Mouse (Mus musculus) gastrocnemius, adult 18-20 months (tissue): Measurements from ENCODE around the gene C1qa. TPM values are rescaled to one million over a fixed set of nuclear protein-coding genes. Genes with fewer than 3 reads are reported as not detected.

ENCODE experiments used
- DNase-seq: peaks from one replicate; pipeline ENCODE4 v3.0.0; 2021; ENCODE audit warnings: low spot score
- total RNA-seq, 2 experiments: library from RNA; stranded (reverse); gene quantifications; 2 replicates each; pipeline ENCODE4 v1.2.3; 2021

Gene C1qa
- total RNA-seq, 2 experiments from 2014 or later = 8.7 to 15.2 TPM

- DNase-seq = no peak
These were observed 35.1 kb downstream of the C1qa start for GRCm38 (mm10) chr4:136863517-136863916.

- no peak for DNase-seq
These were observed 36.2 kb downstream of the C1qa start for GRCm38 (mm10) chr4:136862411-136862810.

DNA sequence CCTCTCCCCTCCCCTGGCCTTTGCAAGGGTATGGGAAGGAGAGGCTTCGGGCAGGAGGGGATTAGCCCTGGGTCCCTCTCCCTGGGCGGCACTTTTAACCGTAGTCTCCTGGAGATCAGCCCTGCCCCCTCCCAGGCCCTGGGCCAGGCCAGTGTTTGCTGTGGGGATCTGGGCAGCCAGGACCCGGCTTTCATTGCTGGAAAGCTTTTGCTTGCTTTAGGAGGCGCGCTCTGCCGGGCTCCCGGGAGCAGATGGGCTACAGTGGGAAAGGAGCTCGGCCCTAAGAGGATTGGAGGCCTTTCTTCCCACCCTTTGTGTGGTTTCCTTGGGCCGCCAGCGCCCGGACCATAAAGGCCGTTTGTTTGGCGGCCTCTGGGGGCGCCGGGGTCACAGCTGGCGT lies 36.8 kb downstream of the C1qa start:
- no peak for DNase-seq

- DNase-seq = no peak
These were observed 38.6 kb downstream of the C1qa start for GRCm38 (mm10) chr4:136860022-136860421.

- DNase-seq = no peak
These were observed 43.5 kb downstream of the C1qa start for GRCm38 (mm10) chr4:136855081-136855480.

DNA sequence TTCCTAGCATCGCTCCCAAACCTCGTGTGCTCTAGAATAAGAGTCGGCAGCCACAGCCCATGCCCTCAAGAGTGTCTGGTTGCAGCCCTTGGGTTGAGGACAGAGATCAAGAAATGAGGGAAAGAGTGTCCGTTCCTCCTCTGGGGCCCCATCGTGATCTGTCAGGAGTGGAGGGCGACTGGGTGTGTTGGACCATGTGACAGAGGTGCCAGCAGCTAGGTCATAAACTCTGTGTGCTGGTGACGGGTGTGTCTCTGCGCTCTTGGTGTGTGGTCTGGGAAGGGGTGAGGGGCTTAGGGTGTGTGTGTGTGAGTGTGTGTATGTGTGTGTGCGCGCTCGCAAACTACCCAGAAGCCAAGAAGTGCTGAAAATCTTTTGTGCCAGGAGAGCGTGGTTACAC lies 45.6 kb downstream of the C1qa start:
- no peak for DNase-seq

DNA sequence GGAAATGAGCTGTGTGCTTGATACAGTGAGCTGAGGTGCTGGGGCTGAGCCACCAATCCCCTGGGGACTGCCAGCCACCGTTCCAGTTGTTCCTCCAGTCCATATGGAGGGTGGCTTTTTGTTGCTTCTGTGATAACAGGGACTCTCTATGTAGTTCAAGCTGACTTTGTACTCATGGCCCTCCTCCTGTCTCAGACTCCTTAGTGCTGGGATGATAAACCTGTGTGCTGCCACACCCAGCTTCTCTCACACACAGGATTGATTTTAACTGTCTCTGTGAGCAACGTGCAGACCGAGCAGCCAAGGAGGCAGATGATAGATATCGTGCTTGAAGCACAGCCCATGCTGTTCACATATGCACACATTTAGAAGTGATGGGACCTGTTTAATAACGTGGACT lies 46.5 kb downstream of the C1qa start:
- DNase-seq = no peak

DNA sequence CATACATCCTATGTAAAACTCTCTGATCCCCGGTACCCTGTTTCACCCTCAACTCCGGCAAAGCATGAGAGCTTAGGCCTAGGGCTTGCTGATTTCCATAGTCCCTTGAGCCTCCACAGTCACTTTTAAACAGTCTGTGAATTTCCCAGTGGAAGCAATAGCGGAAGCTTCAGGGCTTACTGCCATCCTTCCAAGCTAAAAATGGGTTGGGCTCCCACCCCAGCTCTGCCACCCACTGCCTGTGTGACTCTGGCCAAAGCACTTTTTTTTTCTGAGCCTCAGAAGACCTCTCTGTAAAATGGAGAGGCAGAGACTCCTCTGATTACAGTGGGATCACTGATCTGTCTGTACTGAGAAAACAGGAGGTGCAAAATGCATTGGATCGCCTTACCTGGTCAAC lies 50.0 kb downstream of the C1qa start:
- no peak for DNase-seq

DNA sequence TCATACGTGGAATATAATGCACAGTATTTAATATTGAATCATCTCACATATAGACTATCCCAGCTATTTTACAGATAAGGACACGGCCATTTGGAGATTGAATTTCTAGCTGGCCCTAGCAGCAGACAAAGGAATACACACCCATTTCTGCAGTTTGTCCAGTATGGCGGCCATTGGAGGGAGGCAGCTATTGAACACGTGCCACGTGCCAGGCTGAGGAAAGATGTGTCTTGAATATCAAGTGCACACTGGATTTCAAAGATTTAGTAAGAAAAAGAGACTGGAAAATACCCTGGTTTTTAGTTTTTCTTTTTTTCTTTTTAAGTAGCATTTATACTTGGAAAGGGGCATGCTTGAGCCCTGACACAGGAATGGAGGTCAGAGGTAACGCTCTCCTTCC lies 51.4 kb downstream of the C1qa start:
- no peak for DNase-seq

Other genes with a start within 250 kb of the C1qa start
- gene Ephb2, start 62.8 kb downstream of the C1qa start, total RNA-seq = under 1 TPM; 0.53 to 0.74 TPM
- gene C1qb, start 12.6 kb downstream of the C1qa start, total RNA-seq = 10 to 100 TPM in 1 of 2 experiments, 1 to 10 TPM in 1; 8.5 to 13.1 TPM
- gene C1qc, start 5.7 kb downstream of the C1qa start, total RNA-seq = 10 to 100 TPM in 1 of 2 experiments, 1 to 10 TPM in 1; 7.9 to 15.8 TPM
- gene Epha8, start 58.0 kb upstream of the C1qa start, total RNA-seq = not detected
- gene Zbtb40, start 150.0 kb upstream of the C1qa start, total RNA-seq = 1 to 10 TPM; 7.9 to 8.1 TPM